Mouse (Mus musculus): Measurements from ENCODE around the gene Psmd1. TPM values are rescaled to one million over a fixed set of nuclear protein-coding genes. Genes with fewer than 3 reads are reported as not detected.

The Psmd1 gene
- polyA plus RNA-seq (2017; shearing (Covaris generic)), result 63.9 TPM

GRCm38 (mm10) chr1:86064271-86064991 lies at the start of gene Psmd1:
Gene Psmd1 (plus strand): TSS chr1:86064387.

DNA sequence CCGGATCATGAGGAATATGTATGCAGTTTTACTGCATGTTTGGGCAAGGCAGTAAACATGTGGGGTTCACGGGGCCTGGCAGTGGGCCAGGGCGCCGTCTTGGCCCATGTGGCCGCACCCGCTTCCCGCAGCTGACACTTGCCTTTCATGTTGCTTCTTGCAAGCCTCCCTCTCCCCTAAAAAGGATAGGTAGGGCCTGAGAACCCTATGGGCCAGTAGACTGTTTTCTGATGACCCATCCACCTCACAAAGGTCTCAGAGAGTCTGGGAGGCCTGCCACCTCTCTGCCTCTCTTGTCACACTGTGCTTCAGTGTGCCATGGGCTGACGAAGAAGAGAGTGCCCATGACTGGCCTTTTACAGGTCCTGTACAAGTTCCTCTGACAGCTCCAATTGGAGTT lies 47.7 kb upstream of the Psmd1 start, which contains the start of gene Spata3:
Spata3 (plus strand) TSS at position 301 of the 400 bp plus-strand sequence.

GRCm38 (mm10) chr1:86045848-86046805 lies 18.1 kb upstream of the Psmd1 start, which contains the start of gene 2810459M11Rik:
Gene 2810459M11Rik (plus strand): TSS chr1:86045863.

DNA sequence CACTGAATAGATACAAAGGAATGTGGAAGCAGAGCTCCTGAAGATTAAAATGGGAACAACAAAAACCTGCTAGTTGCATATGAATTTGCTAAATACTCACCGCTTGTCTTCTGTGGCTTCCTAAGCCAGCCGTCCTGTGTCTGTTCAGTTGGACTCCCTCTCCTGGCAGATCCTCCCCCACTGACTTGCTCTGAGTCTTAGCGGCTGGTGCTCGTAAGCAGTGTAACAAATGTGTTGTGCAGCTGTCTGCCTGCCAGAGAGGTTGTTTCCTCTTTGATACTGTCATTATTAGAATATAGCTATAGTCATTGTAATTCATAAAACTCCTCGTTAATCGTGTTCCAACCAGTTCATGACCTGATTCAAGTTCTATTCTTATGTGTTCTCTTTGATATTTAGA lies 47.6 kb downstream of the Psmd1 start, which contains the start of gene Htr2b:
Htr2b (minus strand) TSS at position 192 of the 400 bp plus-strand sequence.

GRCm38 (mm10) chr1:86133337-86133736 lies 69.2 kb downstream of the Psmd1 start, which contains the start of gene Gm21972:
Gene Gm21972 (plus strand): TSS chr1:86133637.

GRCm38 (mm10) chr1:86154133-86154823 lies 90.1 kb downstream of the Psmd1 start, which contains the start of gene Armc9:
Gene Armc9 (plus strand): TSS chr1:86154780.

Other genes starting within 250 kb of the Psmd1 start
- 196 TPM for gene Itm2c, start 170.1 kb upstream of the Psmd1 start, polyA plus RNA-seq (2017; shearing (Covaris generic))
- 0.71 TPM for gene 4933407L21Rik, start 135.9 kb upstream of the Psmd1 start, polyA plus RNA-seq (2017; shearing (Covaris generic))
- gene Gpr55, start 103.4 kb upstream of the Psmd1 start, polyA plus RNA-seq (2017; shearing (Covaris generic)), result 11.1 TPM
- gene Spata3, start 47.6 kb upstream of the Psmd1 start, polyA plus RNA-seq (2017; shearing (Covaris generic)), result not detected
- gene 2810459M11Rik, start 18.5 kb upstream of the Psmd1 start, polyA plus RNA-seq (2017; shearing (Covaris generic)), result 0.38 TPM
- gene Htr2b, start 47.6 kb downstream of the Psmd1 start, polyA plus RNA-seq (2017; shearing (Covaris generic)), result not detected
- not detected for gene Gm21972, start 69.2 kb downstream of the Psmd1 start, polyA plus RNA-seq (2017; shearing (Covaris generic))
- 6.5 TPM for gene Armc9, start 90.4 kb downstream of the Psmd1 start, polyA plus RNA-seq (2017; shearing (Covaris generic))
- gene B3gnt7, start 238.4 kb downstream of the Psmd1 start, polyA plus RNA-seq (2017; shearing (Covaris generic)), result not detected